26 mouse cellular contexts compared by ENCODE assay signal in the genomic region with DNA sequence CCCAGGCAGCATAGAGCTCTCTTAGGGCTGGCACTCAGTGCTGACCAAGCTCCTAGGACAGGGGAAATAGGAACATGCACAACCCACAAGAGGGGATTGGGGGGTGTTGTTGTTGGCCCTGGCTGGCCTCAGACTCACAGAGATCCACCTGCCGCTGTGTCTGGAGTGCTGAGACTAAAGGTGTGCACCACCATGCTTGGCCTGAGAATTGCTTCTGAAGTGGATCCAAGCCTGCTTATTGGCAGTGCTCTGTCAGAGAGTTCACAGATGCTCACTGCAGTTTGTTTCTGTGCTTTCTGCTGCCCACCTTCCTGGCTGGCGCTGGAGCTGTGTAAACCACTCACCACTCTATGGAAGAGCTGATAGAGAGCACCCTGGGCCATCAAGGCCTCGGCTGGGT.
"Had no signal": no experiment of that assay in that cellular context is flagged by ENCODE, and none has a peak within 500 bp of the region (broad histone marks: within the 10 kb centered on the region; RNA-seq: fewer than 3 reads in every experiment).

No protein-coding gene starts in this region.

- H3K27me3 ChIP-seq: heart, embryonic 12.5 days; hindbrain, embryonic 12.5 days; intestine, embryonic 15.5 days; limb, embryonic 12.5 days; liver, embryonic 13.5 days; liver, embryonic 15.5 days had no signal

- H3K4me1 ChIP-seq: heart, embryonic 12.5 days; hindbrain, embryonic 10.5 days; hindbrain, embryonic 12.5 days; intestine, embryonic 15.5 days; limb, embryonic 10.5 days; limb, embryonic 12.5 days; liver, embryonic 13.5 days; liver, embryonic 15.5 days had no signal

- H3K4me3 ChIP-seq: gastrocnemius, adult 2 months; heart, embryonic 10.5 days; heart, embryonic 12.5 days; hindbrain, embryonic 10.5 days; hindbrain, embryonic 12.5 days; intestine, embryonic 15.5 days; limb, embryonic 10.5 days; limb, embryonic 12.5 days; liver, embryonic 13.5 days; liver, embryonic 15.5 days had no signal

- H3K9ac ChIP-seq: heart, embryonic 12.5 days; hindbrain, embryonic 12.5 days; hindbrain, embryonic 14.5 days; intestine, embryonic 15.5 days; limb, embryonic 12.5 days; liver, embryonic 13.5 days; liver, embryonic 15.5 days had no signal

- H3K4me2 ChIP-seq: heart, embryonic 12.5 days; hindbrain, embryonic 12.5 days; hindbrain, embryonic 14.5 days; intestine, embryonic 15.5 days; limb, embryonic 12.5 days; liver, embryonic 11.5 days; liver, embryonic 13.5 days; liver, embryonic 15.5 days had no signal

- DNase-seq: gastrocnemius, adult 2 months; gastrocnemius, postnatal 10 days; gastrocnemius, postnatal 25 days; heart, adult 18-20 months; heart, postnatal 10 days; heart, postnatal 4 days; kidney, adult 18-20 months; kidney, adult 8-10 months; kidney, postnatal 10 days; kidney, postnatal 25 days; kidney, postnatal 4 days; liver; liver, embryonic 13.5 days had no signal

- H3K27ac ChIP-seq: gastrocnemius, adult 2 months; heart, embryonic 10.5 days; hindbrain, embryonic 10.5 days; hindbrain, embryonic 12.5 days; hindbrain, embryonic 14.5 days; intestine, embryonic 15.5 days; limb, embryonic 10.5 days; limb, embryonic 12.5 days; liver, embryonic 13.5 days; liver, embryonic 15.5 days had no signal

- ATAC-seq: hindbrain, embryonic 16.5 days; inflammation-experienced regulatory T-cells, adult 6 months; intestine, embryonic 15.5 days; intestine, postnatal 0 days had no signal

- H3K9me3 ChIP-seq: heart, embryonic 10.5 days; heart, embryonic 12.5 days; hindbrain, embryonic 10.5 days; hindbrain, embryonic 12.5 days; intestine, embryonic 15.5 days; limb, embryonic 10.5 days; limb, embryonic 12.5 days; liver, embryonic 13.5 days; liver, embryonic 15.5 days had no signal
